Mouse (Mus musculus) cerebellum, adult 18-20 months (tissue): ENCODE results near the gene Fxyd2.

Experiments used
- DNase-seq, 2 experiments: peaks; one replicate each; pipeline ENCODE4 v3.0.0; 2021

Fxyd2 gene

GRCm38 (mm10) chr9:45395218-45395617, 4.3 kb upstream of the Fxyd2 start:
- no peak for DNase-seq

DNA sequence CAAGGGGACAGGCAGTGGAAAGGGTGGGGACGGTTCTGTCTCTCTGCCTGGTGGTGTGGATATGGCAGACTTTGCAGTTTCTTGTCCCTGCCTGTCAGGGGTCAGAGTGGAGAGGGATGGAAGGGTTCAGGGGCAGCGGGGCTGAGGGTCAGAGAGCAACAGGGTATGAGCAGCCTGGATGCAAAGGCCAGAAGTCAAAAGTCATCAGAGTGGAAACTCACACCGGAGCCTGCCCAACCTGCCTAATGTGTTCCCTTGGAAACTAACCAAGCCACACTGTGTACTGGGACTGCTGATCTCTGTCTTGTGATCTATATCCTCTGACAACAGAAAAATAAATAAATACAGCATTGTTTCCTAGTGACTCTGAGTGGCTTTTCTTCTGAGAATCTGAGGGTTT, 3.7 kb upstream of the Fxyd2 start:
- no peak for DNase-seq

DNA sequence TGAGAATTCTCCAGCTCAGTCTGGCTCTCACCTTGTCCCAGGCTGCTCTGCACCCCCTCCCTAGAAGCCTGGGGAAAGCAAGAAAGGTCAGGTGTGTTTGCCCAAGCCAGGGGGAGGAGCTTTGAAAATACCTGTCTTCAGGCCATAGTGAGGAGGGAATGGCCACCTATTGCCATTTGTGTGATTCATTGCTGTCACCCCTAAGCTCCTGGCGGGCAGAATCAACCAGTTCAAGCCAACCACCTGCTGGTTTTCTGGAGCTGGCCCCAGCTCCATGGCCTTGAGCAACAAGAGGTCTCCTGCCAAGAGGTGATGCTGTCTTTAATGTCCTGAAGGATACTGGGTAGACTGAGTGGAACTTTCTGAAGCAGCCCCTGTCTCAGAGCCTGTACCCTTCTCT, 1.1 kb upstream of the Fxyd2 start:
- peak; percentile 76 to 78 for DNase-seq

- DNase-seq, result no peak
These were observed 2.4 kb downstream of the Fxyd2 start for GRCm38 (mm10) chr9:45401851-45402250.

GRCm38 (mm10) chr9:45402957-45403356, 3.5 kb downstream of the Fxyd2 start:
- no peak for DNase-seq

GRCm38 (mm10) chr9:45405694-45406093, 6.2 kb downstream of the Fxyd2 start:
- DNase-seq, result no peak

DNA sequence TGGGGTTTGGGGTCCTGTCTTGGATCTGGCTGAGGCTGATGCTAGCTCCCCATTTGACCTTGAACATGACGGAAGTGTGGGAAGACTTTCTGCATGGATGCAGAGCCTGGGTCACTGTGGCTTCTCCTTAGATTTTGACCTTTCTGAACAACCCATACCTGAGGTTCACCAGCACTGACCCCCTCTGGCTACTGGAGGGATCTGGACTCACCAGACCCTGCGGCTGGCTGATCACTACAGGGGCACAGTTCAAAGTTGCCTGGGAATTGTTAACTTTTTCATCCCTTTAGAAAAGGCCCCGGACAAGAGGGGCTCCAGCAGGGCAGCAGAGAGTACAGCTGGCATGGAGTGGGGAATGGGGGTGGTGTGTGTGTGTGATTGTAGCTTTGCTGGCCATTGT, 7.3 kb downstream of the Fxyd2 start:
- DNase-seq, result no peak

- peak; percentile 86 to 88 for DNase-seq
These were observed 8.5 kb downstream of the Fxyd2 start for GRCm38 (mm10) chr9:45407706-45408675.

DNA sequence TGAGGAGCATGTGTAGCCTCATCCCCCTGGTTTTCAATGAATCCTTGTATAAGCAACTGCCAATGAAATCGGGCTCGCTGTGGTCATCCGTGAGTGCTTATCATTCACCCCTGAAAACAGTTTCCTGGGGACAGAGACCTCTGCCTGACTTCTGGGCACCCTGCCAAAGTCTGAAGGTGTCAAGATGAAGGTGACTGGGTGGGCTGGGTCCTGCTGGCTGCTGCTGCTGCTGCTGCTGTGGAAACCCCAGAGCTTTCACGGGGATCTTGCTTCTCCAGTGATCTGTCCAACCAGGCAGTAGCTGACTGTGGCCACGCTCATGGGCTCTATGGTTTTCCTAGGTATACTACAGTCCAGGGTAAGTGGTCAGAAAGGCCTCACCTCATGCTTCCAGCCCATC, 10.7 kb downstream of the Fxyd2 start:
- DNase-seq, result no peak

GRCm38 (mm10) chr9:45410614-45411013, 11.1 kb downstream of the Fxyd2 start:
- no peak for DNase-seq

DNA sequence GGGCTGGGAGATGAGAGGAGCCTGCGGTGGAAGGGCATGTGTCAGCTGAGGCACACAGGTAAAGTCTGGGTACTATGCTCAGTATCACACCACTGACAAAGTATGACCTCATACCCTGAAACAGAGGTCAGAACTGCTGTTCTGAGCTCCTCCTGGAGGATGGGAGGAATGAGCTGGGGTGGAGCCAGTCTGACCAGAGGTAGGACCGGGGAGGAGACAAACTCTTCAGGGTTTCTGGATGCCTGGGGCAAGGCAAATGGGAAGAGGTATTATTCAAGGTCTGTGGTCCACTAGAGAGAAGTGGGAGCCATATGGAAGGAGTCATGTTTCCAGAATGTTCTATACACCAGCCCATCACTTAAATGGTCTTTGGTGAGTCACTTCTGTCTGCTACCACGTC, 11.6 kb downstream of the Fxyd2 start:
- DNase-seq, result no peak

DNA sequence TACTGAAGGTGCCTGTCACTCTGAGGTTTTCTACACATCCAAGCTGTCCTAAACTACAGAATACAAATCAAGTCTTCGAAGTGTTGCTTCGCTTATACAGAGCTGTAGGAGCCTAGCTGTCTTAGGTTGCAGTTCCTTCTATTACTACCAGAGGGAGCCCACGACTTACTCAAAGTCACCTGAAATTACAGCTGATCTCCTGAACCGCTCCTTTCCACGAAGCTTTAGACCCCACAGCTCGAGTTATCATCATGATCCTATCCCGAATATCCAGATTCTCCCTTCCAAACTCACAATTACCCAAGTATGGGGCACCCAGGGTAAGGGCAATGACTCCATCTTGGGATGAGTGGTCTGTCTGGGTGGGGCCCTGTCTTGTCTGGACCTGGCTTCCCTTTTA, 12.3 kb downstream of the Fxyd2 start:
- DNase-seq, result peak; percentile 67 to 70

- peak; percentile 91 to 93 for DNase-seq
These were observed 12.8 kb downstream of the Fxyd2 start for GRCm38 (mm10) chr9:45412287-45412686.

GRCm38 (mm10) chr9:45412700-45413477, 13.4 kb downstream of the Fxyd2 start:
- DNase-seq, result no peak

- peak; percentile 39 to 57 for DNase-seq
These were observed 14.1 kb downstream of the Fxyd2 start for GRCm38 (mm10) chr9:45413478-45414140.

DNA sequence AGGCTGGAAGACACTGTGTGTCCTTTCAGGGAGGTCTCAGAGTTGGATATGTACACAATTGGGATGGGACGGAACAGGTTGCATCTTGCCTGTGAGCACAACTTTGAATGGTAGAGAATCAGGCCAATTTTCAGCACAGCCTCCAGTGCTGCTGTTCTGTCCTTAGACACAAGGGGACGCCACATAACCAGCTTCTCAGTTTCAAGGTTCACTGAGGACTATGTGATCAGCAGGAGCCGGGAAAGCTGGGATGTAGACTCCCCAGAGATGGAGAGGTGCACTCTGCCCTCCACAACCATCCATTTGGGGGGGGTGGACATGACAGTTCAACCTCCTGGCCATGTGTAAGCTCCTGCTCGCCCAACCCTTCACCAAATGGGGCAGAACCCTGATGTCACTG, 16.4 kb downstream of the Fxyd2 start:
- peak; percentile 73 to 83 for DNase-seq

DNA sequence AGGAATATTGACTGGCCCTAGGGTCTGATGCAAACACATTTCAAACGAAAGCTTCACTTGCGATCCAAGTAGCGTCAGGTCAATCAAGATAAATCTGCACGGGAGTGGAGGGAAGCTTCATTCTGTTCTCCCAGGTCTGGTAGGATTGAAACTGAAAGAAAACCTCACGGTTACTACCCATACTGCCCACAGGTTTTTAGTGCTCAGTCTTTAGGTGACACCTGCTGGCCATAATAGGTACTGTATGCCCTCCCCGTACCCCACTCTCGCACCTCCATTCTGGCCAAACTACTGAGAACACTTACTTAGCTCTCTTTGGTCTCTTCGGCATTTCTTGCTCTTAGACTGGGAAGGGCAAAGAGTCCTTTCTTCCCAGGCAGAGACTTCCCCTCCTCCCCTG, 17.8 kb downstream of the Fxyd2 start:
- DNase-seq, result peak; percentile 75 to 80

GRCm38 (mm10) chr9:45418252-45418651, 18.8 kb downstream of the Fxyd2 start:
- DNase-seq, result no peak

DNA sequence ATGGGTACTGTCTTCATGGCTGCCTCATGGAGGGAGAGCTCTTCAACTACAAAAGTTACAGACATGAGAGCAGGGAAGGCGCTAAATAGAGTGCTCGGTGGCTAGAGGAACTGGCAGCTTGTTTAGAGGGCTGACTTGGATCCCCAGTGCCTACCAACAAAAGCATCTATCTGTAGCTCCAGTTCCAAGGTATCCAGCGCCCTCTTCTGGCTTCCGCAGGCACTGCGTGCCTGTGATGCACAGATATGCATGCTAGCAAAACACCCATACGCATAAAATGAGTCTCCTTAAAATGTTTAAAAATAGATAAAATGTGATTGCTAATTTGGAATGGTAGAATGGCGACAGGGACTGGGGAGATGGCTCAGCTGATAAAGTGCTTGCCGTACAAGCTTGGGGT, 21.7 kb downstream of the Fxyd2 start:
- DNase-seq, result peak; percentile 32 to 49

DNA sequence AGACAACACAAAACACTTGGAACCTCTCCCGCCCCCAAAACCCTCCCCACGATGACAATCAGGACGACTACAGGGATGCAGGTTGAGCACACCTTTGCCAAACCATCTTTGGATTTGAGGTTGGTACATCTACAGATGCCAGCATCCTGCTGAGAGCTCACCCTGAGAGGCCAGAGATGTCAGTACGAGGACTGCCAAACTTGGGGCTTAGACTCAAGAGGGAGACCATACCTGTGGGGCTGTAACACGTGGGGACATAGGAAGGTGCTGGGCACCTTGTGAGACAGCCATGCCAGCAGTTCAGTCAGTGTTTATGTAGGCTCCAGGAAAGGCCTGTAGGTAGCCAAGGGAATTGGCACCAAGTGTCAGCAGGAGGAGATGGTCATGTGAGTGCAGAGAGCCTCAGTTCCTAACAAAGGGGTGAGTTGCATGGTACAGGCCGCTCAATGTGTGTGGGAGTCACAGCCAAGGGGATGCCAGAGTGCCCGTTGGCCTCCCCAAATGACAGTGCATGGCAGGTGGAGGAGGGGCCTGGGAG, 23.4 kb downstream of the Fxyd2 start:
- peak; percentile 31 to 49 for DNase-seq

- DNase-seq, result peak; percentile 72 to 79
These were observed 27.0 kb downstream of the Fxyd2 start, which contains the start of gene Dscaml1 for GRCm38 (mm10) chr9:45426456-45426855. Dscaml1 (plus strand) TSS chr9:45426628.

- DNase-seq, result no peak
These were observed 29.9 kb downstream of the Fxyd2 start for GRCm38 (mm10) chr9:45429392-45429791.
